Mouse (Mus musculus) heart, embryonic 11.5 days (tissue): ENCODE measurements around the gene Arid2. TPM values are rescaled to one million over a fixed set of nuclear protein-coding genes. Genes with fewer than 3 reads are reported as not detected.

ENCODE experiments used
- ATAC-seq: fragments of 200-750 bp; cut with Nextera tagmentation; replicated peaks from 2 replicates; pipeline ENCODE4 v1.8.0; 2017; ENCODE audit warnings: moderate library complexity; ENCODE audit not compliant: insufficient number of reproducible peaks, low FRiP score, low TSS enrichment
- H3K27ac ChIP-seq: fragments of 300-500 bp; sonication (generic); 2 replicates; pipeline ENCODE4 v1.5.1; 2014; ENCODE audit warnings: mild to moderate bottlenecking, low read depth, low read length
- H3K27me3 ChIP-seq: fragments of 300-500 bp; sonication (generic); 2 replicates; pipeline ENCODE4 v1.6.1; 2014; ENCODE audit warnings: mild to moderate bottlenecking, low read length, mixed read lengths; ENCODE audit not compliant: control insufficient read depth, insufficient read depth
- H3K36me3 ChIP-seq: fragments of 300-500 bp; sonication (generic); 2 replicates; pipeline ENCODE4 v1.6.1; 2014; ENCODE audit warnings: mild to moderate bottlenecking, low read length, moderate library complexity, mixed read lengths; ENCODE audit not compliant: control insufficient read depth, insufficient read depth
- H3K4me1 ChIP-seq: fragments of 300-500 bp; sonication (generic); 2 replicates; pipeline ENCODE4 v1.6.1; 2014; ENCODE audit warnings: low read length; ENCODE audit not compliant: control insufficient read depth, insufficient read depth
- H3K4me2 ChIP-seq: fragments of 300-500 bp; sonication (generic); 2 replicates; pipeline ENCODE4 v1.6.1; 2014; ENCODE audit warnings: mild to moderate bottlenecking, moderate library complexity
- H3K4me3 ChIP-seq: fragments of 300-500 bp; sonication (generic); 2 replicates; pipeline ENCODE4 v1.5.1; 2014; ENCODE audit warnings: low read depth, low read length
- H3K9ac ChIP-seq: fragments of 300-500 bp; sonication (generic); 2 replicates; pipeline ENCODE4 v1.6.1; 2014; ENCODE audit warnings: mild to moderate bottlenecking, low read depth, low read length, moderate library complexity
- H3K9me3 ChIP-seq: fragments of 300-500 bp; sonication (generic); replicated peaks from 2 replicates; pipeline ENCODE4 v1.6.1; 2016; ENCODE audit warnings: low read length; ENCODE audit not compliant: control insufficient read depth
- WGBS: fragments of 180-500 bp; shearing (Covaris S2); extraction: QIAGEN DNeasy Blood & Tissue Kit; methylation state at CpG from one replicate; pipeline ENCODE4 v1.1.7; 2014; ENCODE audit not compliant: insufficient replicate concordance; 5-methylcytosine and 5-hydroxymethylcytosine counted together
- polyA plus RNA-seq: library from polyadenylated mRNA; unstranded; fragments of >200 nt; fragmentation: Nextera tagmentation; extraction: Ambion mirVana; gene quantifications from 2 replicates; pipeline ENCODE4 v1.2.1, GENCODE M21; 2014

Arid2 gene
- polyA plus RNA-seq, 1 experiment from 2014 or later = 22.6 TPM

GRCm38 (mm10) chr15:96371311-96371710 is 84.0 kb downstream of the Arid2 start:
- H3K4me2 ChIP-seq = no peak overlapping the region
- H3K27ac ChIP-seq = no peak overlapping the region
- no peaks in the 10 kb centered on the region for H3K4me1 ChIP-seq
- no peaks in the 10 kb centered on the region for H3K27me3 ChIP-seq
- 95% methylated on average over 18 of the region's 18 CpGs for WGBS
- H3K9ac ChIP-seq = no peak overlapping the region
- no peak overlapping the region for H3K4me3 ChIP-seq
- no peak for ATAC-seq
- H3K36me3 ChIP-seq = peaks cover 32% of the 10 kb centered on the region
- H3K9me3 ChIP-seq = no peaks in the 10 kb centered on the region

GRCm38 (mm10) chr15:96372628-96373027 is 85.3 kb downstream of the Arid2 start:
- Histone ChIP-seq H3K4me3 (no peak overlapping the region), H3K27ac (no peak overlapping the region), H3K4me2 (no peak overlapping the region), H3K9ac (no peak overlapping the region), H3K27me3 (no peaks in the 10 kb centered on the region), H3K9me3 (no peaks in the 10 kb centered on the region), H3K4me1 (no peaks in the 10 kb centered on the region), H3K36me3 (peaks cover 35% of the 10 kb centered on the region)
- ATAC-seq = no peak
- 95% methylated on average over 6 of the region's 6 CpGs for WGBS

- Histone ChIP-seq H3K36me3 (peaks cover 35% of the 10 kb centered on the region), H3K4me2 (no peak overlapping the region), H3K27ac (no peak overlapping the region), H3K4me1 (no peaks in the 10 kb centered on the region), H3K4me3 (no peak overlapping the region), H3K9me3 (no peaks in the 10 kb centered on the region), H3K27me3 (no peaks in the 10 kb centered on the region), H3K9ac (no peak overlapping the region)
- ATAC-seq = no peak
- 84% methylated on average over 5 of the region's 5 CpGs for WGBS
Measured at GRCm38 (mm10) chr15:96373161-96373560, 85.8 kb downstream of the Arid2 start.

GRCm38 (mm10) chr15:96376214-96376613 is 88.9 kb downstream of the Arid2 start:
- H3K4me3 ChIP-seq = no peak overlapping the region
- no peaks in the 10 kb centered on the region for H3K9me3 ChIP-seq

GRCm38 (mm10) chr15:96377263-96377662 is 89.9 kb downstream of the Arid2 start:
- WGBS = 82% methylated on average over 5 of the region's 5 CpGs
- Histone ChIP-seq H3K9me3 (no peaks in the 10 kb centered on the region), H3K4me1 (no peaks in the 10 kb centered on the region), H3K27ac (no peak overlapping the region), H3K4me3 (no peak overlapping the region), H3K36me3 (peaks cover 6% of the 10 kb centered on the region; the same call in 1 of the 2 replicates), H3K4me2 (no peak overlapping the region), H3K9ac (no peak overlapping the region), H3K27me3 (no peaks in the 10 kb centered on the region)
- no peak for ATAC-seq

More at GRCm38 (mm10) chr15:96376214-96376613, 88.9 kb downstream of the Arid2 start:
- Histone ChIP-seq H3K36me3 (peaks cover 13% of the 10 kb centered on the region), H3K4me2 (no peak overlapping the region), H3K4me1 (no peaks in the 10 kb centered on the region), H3K27me3 (no peaks in the 10 kb centered on the region), H3K9ac (no peak overlapping the region), H3K27ac (no peak overlapping the region)
- no peak for ATAC-seq
- 93% methylated on average over 2 of the region's 2 CpGs for WGBS

GRCm38 (mm10) chr15:96377701-96378100 is 90.4 kb downstream of the Arid2 start:
- Histone ChIP-seq H3K4me3 (no peak overlapping the region), H3K36me3 (peaks cover 3% of the 10 kb centered on the region; the same call in 1 of the 2 replicates), H3K4me2 (no peak overlapping the region), H3K27ac (no peak overlapping the region), H3K27me3 (no peaks in the 10 kb centered on the region), H3K9ac (no peak overlapping the region), H3K9me3 (no peaks in the 10 kb centered on the region), H3K4me1 (no peaks in the 10 kb centered on the region)
- no peak for ATAC-seq
- WGBS = 93% methylated on average over 7 of the region's 7 CpGs

GRCm38 (mm10) chr15:96382223-96382622 is 94.9 kb downstream of the Arid2 start:
- Histone ChIP-seq H3K4me1 (peaks cover 3% of the 10 kb centered on the region; the same call in 1 of the 2 replicates), H3K9ac (no peak overlapping the region), H3K27ac (no peak overlapping the region), H3K4me2 (no peak overlapping the region), H3K27me3 (no peaks in the 10 kb centered on the region), H3K36me3 (peaks cover 8% of the 10 kb centered on the region), H3K4me3 (no peak overlapping the region), H3K9me3 (no peaks in the 10 kb centered on the region)
- 86% methylated on average over 11 of the region's 11 CpGs for WGBS
- no peak for ATAC-seq

GRCm38 (mm10) chr15:96388565-96388964 is 101.2 kb downstream of the Arid2 start:
- Histone ChIP-seq H3K4me3 (no peak overlapping the region), H3K9me3 (no peaks in the 10 kb centered on the region), H3K9ac (0 out of 2 replicates have a peak overlapping the region, but pooled peaks have one; percentile 2), H3K36me3 (peaks cover 21% of the 10 kb centered on the region), H3K27me3 (no peaks in the 10 kb centered on the region), H3K4me1 (peaks cover 1% of the 10 kb centered on the region), H3K4me2 (no peak overlapping the region), H3K27ac (0 out of 2 replicates have a peak overlapping the region, but pooled peaks have one; percentile 12)
- ATAC-seq = no peak
- WGBS = 83% methylated on average over 1 of the region's 1 CpGs

GRCm38 (mm10) chr15:96392878-96393277 is 105.6 kb downstream of the Arid2 start:
- WGBS = 98% methylated on average over 3 of the region's 3 CpGs
- H3K9me3 ChIP-seq = no peaks in the 10 kb centered on the region

More at GRCm38 (mm10) chr15:96392878-96393277, 105.6 kb downstream of the Arid2 start:
- Histone ChIP-seq H3K4me1 (no peaks in the 10 kb centered on the region; the same call in 1 of the 2 replicates), H3K9ac (no peak overlapping the region), H3K27ac (no peak overlapping the region), H3K36me3 (peaks cover 20% of the 10 kb centered on the region), H3K27me3 (no peaks in the 10 kb centered on the region), H3K4me2 (no peak overlapping the region), H3K4me3 (no peak overlapping the region)
- ATAC-seq = no peak
